Mouse (Mus musculus): Measurements from ENCODE around the gene Gm42417.
A peak's percentile ranks its signal among the peaks of the same experiment; 100 is the strongest.

Gene Gm42417

GRCm38 (mm10) chr1:36564101-36564500 lies 24.9 kb upstream of the Gm42417 start:
- DNase-seq (ENCODE audit: low spot score in 2 of 2), result no peak

GRCm38 (mm10) chr1:36563632-36564031 lies 24.4 kb upstream of the Gm42417 start:
- DNase-seq (ENCODE audit: low spot score in 2 of 2), result no peak

- no peak for DNase-seq (ENCODE audit: low spot score in 2 of 2)
Measured at GRCm38 (mm10) chr1:36563197-36563596, 24.0 kb upstream of the Gm42417 start.

- no peak for DNase-seq (ENCODE audit: low spot score in 2 of 2)
Measured at GRCm38 (mm10) chr1:36562388-36562787, 23.2 kb upstream of the Gm42417 start.

- no peak for DNase-seq (ENCODE audit: low spot score in 2 of 2)
Measured at GRCm38 (mm10) chr1:36560903-36561302, 21.7 kb upstream of the Gm42417 start.

GRCm38 (mm10) chr1:36559888-36560287 lies 20.7 kb upstream of the Gm42417 start:
- no peak for DNase-seq (ENCODE audit: low spot score in 2 of 2)

- DNase-seq (ENCODE audit: low spot score in 2 of 2), result no peak
Measured at GRCm38 (mm10) chr1:36559256-36559655, 20.0 kb upstream of the Gm42417 start.

- DNase-seq (ENCODE audit: low spot score in 2 of 2), result peak; percentile 53 to 66
Measured at GRCm38 (mm10) chr1:36558031-36558993, 19.1 kb upstream of the Gm42417 start, which contains the start of gene Sema4c. Sema4c (minus strand) TSS chr1:36558349.

- DNase-seq (ENCODE audit: low spot score in 2 of 2), result peak; percentile 42 to 58
Measured at GRCm38 (mm10) chr1:36557457-36558011, 18.3 kb upstream of the Gm42417 start.

- DNase-seq (ENCODE audit: low spot score in 2 of 2), result peak; percentile 79 to 87
Measured at GRCm38 (mm10) chr1:36556553-36557456, 17.6 kb upstream of the Gm42417 start.

GRCm38 (mm10) chr1:36555798-36556395 lies 16.7 kb upstream of the Gm42417 start:
- DNase-seq (ENCODE audit: low spot score in 2 of 2), result no peak

- no peak for DNase-seq (ENCODE audit: low spot score in 2 of 2)
Measured at GRCm38 (mm10) chr1:36554633-36555399, 15.6 kb upstream of the Gm42417 start.

GRCm38 (mm10) chr1:36552506-36552905 lies 13.3 kb upstream of the Gm42417 start:
- DNase-seq (ENCODE audit: low spot score in 2 of 2), result no peak

- DNase-seq (ENCODE audit: low spot score in 2 of 2), result no peak
Measured at GRCm38 (mm10) chr1:36551904-36552303, 12.7 kb upstream of the Gm42417 start.

GRCm38 (mm10) chr1:36550075-36550863 lies 11.0 kb upstream of the Gm42417 start:
- DNase-seq (ENCODE audit: low spot score in 2 of 2), result no peak

GRCm38 (mm10) chr1:36549491-36549890 lies 10.3 kb upstream of the Gm42417 start:
- no peak for DNase-seq (ENCODE audit: low spot score in 2 of 2)

GRCm38 (mm10) chr1:36548771-36549170 lies 9.5 kb upstream of the Gm42417 start:
- DNase-seq (ENCODE audit: low spot score in 2 of 2), result no peak

GRCm38 (mm10) chr1:36547981-36548598 lies 8.9 kb upstream of the Gm42417 start:
- no peak for DNase-seq (ENCODE audit: low spot score in 2 of 2)

GRCm38 (mm10) chr1:36546888-36547471 lies 7.8 kb upstream of the Gm42417 start, which contains the start of gene Ankrd39:
Ankrd39 (minus strand) TSS chr1:36547445.
- DNase-seq (ENCODE audit: low spot score in 2 of 2), result peak; percentile 98
